Mouse (Mus musculus) layer of hippocampus, postnatal 25 days (tissue): Measurements from ENCODE around the gene En1. TPM values are rescaled to one million over a fixed set of nuclear protein-coding genes. Genes with fewer than 3 reads are reported as not detected.

Experiments used
- DNase-seq, 2 experiments: peaks; one replicate each; pipeline ENCODE4 v3.0.0; 2022; ENCODE audit warnings: mixed read lengths in 2 of 2, low spot score in 1 of 2; ENCODE audit errors: extremely low spot score in 1 of 2
- total RNA-seq, 2 experiments: library from RNA; stranded (reverse); gene quantifications; 2 replicates each; pipeline ENCODE4 v1.2.3; 2021

The En1 gene
- total RNA-seq, 2 experiments from 2014 or later = 0.14 TPM; not detected in 1

GRCm38 (mm10) chr1:120599321-120600148 is 2.7 kb upstream of the En1 start:
- no peak for DNase-seq

GRCm38 (mm10) chr1:120600149-120600445 is 2.1 kb upstream of the En1 start:
- DNase-seq = no peak

GRCm38 (mm10) chr1:120600516-120601252 is 1.5 kb upstream of the En1 start:
- no peak for DNase-seq

GRCm38 (mm10) chr1:120601253-120601836 is 873 bp upstream of the En1 start:
- no peak for DNase-seq

GRCm38 (mm10) chr1:120602876-120603655 is 848 bp downstream of the En1 start:
- no peak for DNase-seq

GRCm38 (mm10) chr1:120603656-120604051 is 1.4 kb downstream of the En1 start:
- DNase-seq = no peak

GRCm38 (mm10) chr1:120604431-120605142 is 2.4 kb downstream of the En1 start:
- DNase-seq = no peak

GRCm38 (mm10) chr1:120605143-120605435 is 2.9 kb downstream of the En1 start:
- no peak for DNase-seq

GRCm38 (mm10) chr1:120605521-120606310 is 3.5 kb downstream of the En1 start:
- DNase-seq = no peak

- DNase-seq = no peak
These were observed 4.7 kb downstream of the En1 start for GRCm38 (mm10) chr1:120606641-120607575.

- no peak for DNase-seq
These were observed 5.6 kb downstream of the En1 start for GRCm38 (mm10) chr1:120607576-120608400.

- DNase-seq = no peak
These were observed 6.2 kb downstream of the En1 start for GRCm38 (mm10) chr1:120608461-120608860.

GRCm38 (mm10) chr1:120609611-120610010 is 7.4 kb downstream of the En1 start:
- DNase-seq = no peak

GRCm38 (mm10) chr1:120613461-120614306 is 11.5 kb downstream of the En1 start:
- DNase-seq = no peak

- no peak for DNase-seq
These were observed 12.3 kb downstream of the En1 start for GRCm38 (mm10) chr1:120614307-120615100.

- no peak for DNase-seq
These were observed 13.3 kb downstream of the En1 start for GRCm38 (mm10) chr1:120615521-120615920.
